11 mouse cellular contexts compared by ENCODE assay signal in genomic region chr8:11135135-11135534, GRCm38 (mm10).
"Had no signal": no experiment of that assay in that cellular context is flagged by ENCODE, and none has a peak within 500 bp of the region (broad histone marks: within the 10 kb centered on the region; RNA-seq: fewer than 3 reads in every experiment).

No protein-coding gene starts in this region.

- H3K27ac ChIP-seq: limb, embryonic 12.5 days; liver, embryonic 14.5 days; midbrain, embryonic 13.5 days; neural tube, embryonic 15.5 days had no signal

- H3K4me3 ChIP-seq: limb, embryonic 12.5 days; midbrain, embryonic 13.5 days; neural tube, embryonic 15.5 days had no signal

- H3K4me2 ChIP-seq: limb, embryonic 12.5 days; midbrain, embryonic 13.5 days; neural tube, embryonic 15.5 days had no signal

- H3K9me3 ChIP-seq: limb, embryonic 12.5 days; midbrain, embryonic 13.5 days; neural tube, embryonic 15.5 days had no signal

- DNase-seq: kidney, adult 8-10 months; kidney, postnatal 36 days; layer of hippocampus, adult 9-11 months; layer of hippocampus, postnatal 36 days; lung, adult 18-20 months; right cerebral cortex, adult 18-20 months; right cerebral cortex, postnatal 25 days had no signal

- ATAC-seq: midbrain, embryonic 13.5 days had no signal

- H3K36me3 ChIP-seq: limb, embryonic 12.5 days; midbrain, embryonic 13.5 days; neural tube, embryonic 15.5 days had no signal

- H3K4me1 ChIP-seq: limb, embryonic 12.5 days; midbrain, embryonic 13.5 days; neural tube, embryonic 15.5 days had no signal

- H3K9ac ChIP-seq: limb, embryonic 12.5 days; liver, embryonic 14.5 days; midbrain, embryonic 13.5 days; neural tube, embryonic 15.5 days had no signal

- H3K27me3 ChIP-seq: midbrain, embryonic 13.5 days; neural tube, embryonic 15.5 days had no signal
